Mouse (Mus musculus): ENCODE results near the gene Lamc1. TPM values are rescaled to one million over a fixed set of nuclear protein-coding genes. Genes with fewer than 3 reads are reported as not detected.

Lamc1 gene
- polyA plus RNA-seq, 1 experiment from 2014 or later = 41.6 TPM

DNA sequence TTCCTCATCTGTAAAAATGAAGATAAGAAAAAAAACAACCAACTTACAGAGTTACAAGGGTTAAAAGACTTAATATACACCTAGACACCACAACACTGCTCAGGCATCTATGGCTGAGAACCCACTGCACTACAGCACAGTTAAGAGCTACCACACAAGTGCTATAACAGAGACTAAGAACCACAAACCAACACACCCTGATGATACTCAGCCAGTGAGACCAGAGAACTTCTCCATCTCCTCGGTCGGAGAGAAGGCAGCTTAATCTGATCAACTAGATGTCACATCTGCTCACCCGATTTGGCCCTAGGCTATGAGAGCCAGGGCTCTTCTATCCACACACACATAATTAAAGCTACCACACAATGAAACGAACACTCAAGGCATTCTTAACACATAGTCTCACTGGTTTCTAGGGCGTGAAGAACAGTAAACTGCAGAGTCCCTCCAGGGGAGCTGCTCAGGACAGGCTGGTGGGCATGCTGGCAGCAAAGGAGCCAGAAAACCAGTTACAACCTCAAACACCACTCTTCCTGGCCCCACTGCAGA is 72.8 kb downstream of the Lamc1 start:
- no peak overlapping the region for H3K4me2 ChIP-seq (replicated peaks; ENCODE audit: low read depth)
- no peaks in the 10 kb centered on the region for H3K27me3 ChIP-seq (ENCODE audit: control insufficient read depth, insufficient read depth, low read length)
- DNase-seq (ENCODE audit: low spot score) = no peak
- H3K9me3 ChIP-seq (ENCODE audit: control insufficient read depth, low read length) = no peaks in the 10 kb centered on the region
- no peak overlapping the region for H3K9ac ChIP-seq (ENCODE audit: low read length)
- no peak overlapping the region for H3K27ac ChIP-seq (replicated peaks)
- H3K4me3 ChIP-seq (ENCODE audit: low read depth, low read length) = no peak overlapping the region
- peaks cover 4% of the 10 kb centered on the region for H3K4me1 ChIP-seq (replicated peaks; ENCODE audit: control insufficient read depth, insufficient read depth)
- no peak for TF ChIP-seq CTCF (IDR thresholded peaks at IDR 0.05; ENCODE audit: low read depth)
- no peak for TF ChIP-seq EP300 (optimal IDR thresholded peaks at IDR 0.05)
- WGBS = 64% methylated on average over 5 of the region's 5 CpGs
- no peak for ATAC-seq (ENCODE audit: low FRiP score, low TSS enrichment)
- H3K36me3 ChIP-seq (ENCODE audit: control insufficient read depth, insufficient read depth, low read length) = peaks cover 17% of the 10 kb centered on the region; the same call in 1 of the 2 replicates

DNA sequence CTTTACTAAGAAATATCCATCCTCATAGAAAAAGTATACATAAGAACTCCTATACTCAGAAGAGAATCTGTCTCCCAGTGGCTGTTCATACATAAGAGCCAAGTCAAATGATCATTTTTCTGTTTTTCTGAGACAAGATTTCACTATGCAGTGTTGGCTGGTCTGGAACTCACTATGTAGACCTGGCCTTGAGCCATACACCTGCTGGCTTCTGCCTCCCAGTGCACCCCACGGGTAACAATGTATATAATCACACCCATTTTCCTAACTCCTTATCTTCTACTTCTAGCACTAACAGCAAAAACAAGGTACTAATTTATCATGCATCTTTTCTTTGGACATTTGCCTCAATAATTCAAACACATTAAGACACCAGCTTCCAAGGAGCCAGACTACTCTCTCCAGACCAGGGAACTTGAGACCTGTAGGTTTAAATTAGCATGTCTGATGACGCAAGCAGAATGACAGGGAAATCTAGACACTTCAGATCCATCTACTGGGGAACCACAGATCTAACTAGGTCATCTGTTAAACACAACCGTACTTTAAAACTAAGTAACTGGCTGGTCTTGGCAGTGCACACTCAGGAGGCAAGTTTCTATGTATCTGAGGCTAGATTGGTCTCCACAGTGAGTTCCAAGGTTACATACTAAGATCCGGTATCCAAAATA is 79.9 kb downstream of the Lamc1 start:
- Histone ChIP-seq H3K4me1 (replicated peaks; ENCODE audit: control insufficient read depth, insufficient read depth) (no peaks in the 10 kb centered on the region; the same call in 1 of the 2 replicates), H3K4me3 (ENCODE audit: low read depth, low read length) (no peak overlapping the region), H3K27ac (replicated peaks) (no peak overlapping the region), H3K27me3 (ENCODE audit: control insufficient read depth, insufficient read depth, low read length) (no peaks in the 10 kb centered on the region), H3K36me3 (ENCODE audit: control insufficient read depth, insufficient read depth, low read length) (peaks cover 30% of the 10 kb centered on the region), H3K9ac (ENCODE audit: low read length) (no peak overlapping the region), H3K9me3 (ENCODE audit: control insufficient read depth, low read length) (no peaks in the 10 kb centered on the region), H3K4me2 (replicated peaks; ENCODE audit: low read depth) (no peak overlapping the region)
- TF ChIP-seq EP300 (optimal IDR thresholded peaks at IDR 0.05) = no peak
- no peak for TF ChIP-seq CTCF (IDR thresholded peaks at IDR 0.05; ENCODE audit: low read depth)
- ATAC-seq (ENCODE audit: low FRiP score, low TSS enrichment) (0 out of 2 replicates have a peak, but pooled peaks have one; percentile 14), DNase-seq (ENCODE audit: low spot score) (peak; percentile 38)
- 57% methylated on average over 4 of the region's 4 CpGs for WGBS

DNA sequence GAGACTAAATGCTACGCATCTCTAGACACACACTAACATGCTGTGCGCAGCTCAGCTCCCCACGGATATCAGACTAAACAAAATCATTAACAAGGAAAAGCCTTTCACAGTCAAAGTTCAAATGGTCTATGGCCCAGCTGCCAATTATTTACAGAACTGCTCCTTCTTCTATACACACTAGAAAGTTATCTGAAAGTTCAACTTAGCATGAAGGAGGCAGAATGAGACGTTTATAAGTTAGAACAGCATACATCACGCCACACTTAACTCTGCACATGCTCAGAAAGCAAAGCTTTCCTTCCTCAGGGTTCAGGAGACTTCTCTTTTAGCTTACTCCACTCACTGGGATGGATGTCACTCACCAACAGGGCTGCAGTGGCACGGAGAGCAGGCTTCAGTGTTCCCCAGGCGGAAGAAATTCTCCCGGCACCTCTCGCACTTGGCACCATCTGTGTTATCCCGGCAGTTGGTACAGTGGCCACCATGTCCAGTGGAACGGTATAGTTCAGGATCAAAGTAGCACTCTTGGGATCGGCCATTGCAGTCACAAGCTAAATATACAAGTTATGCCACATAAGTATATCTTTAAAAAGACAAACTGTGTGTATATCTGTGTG is 80.9 kb downstream of the Lamc1 start:
- Histone ChIP-seq H3K27ac (replicated peaks) (peak overlapping the region; percentile 63), H3K9me3 (ENCODE audit: control insufficient read depth, low read length) (no peaks in the 10 kb centered on the region), H3K4me3 (ENCODE audit: low read depth, low read length) (no peak overlapping the region), H3K4me2 (replicated peaks; ENCODE audit: low read depth) (no peak overlapping the region), H3K4me1 (replicated peaks; ENCODE audit: control insufficient read depth, insufficient read depth) (no peaks in the 10 kb centered on the region; the same call in 1 of the 2 replicates), H3K9ac (ENCODE audit: low read length) (no peak overlapping the region), H3K27me3 (ENCODE audit: control insufficient read depth, insufficient read depth, low read length) (no peaks in the 10 kb centered on the region), H3K36me3 (ENCODE audit: control insufficient read depth, insufficient read depth, low read length) (peaks cover 35% of the 10 kb centered on the region)
- DNase-seq (ENCODE audit: low spot score) (no peak), ATAC-seq (ENCODE audit: low FRiP score, low TSS enrichment) (peak; percentile 63)
- 63% methylated on average over 12 of the region's 12 CpGs for WGBS
- TF ChIP-seq CTCF (IDR thresholded peaks at IDR 0.05; ENCODE audit: low read depth) = no peak
- no peak for TF ChIP-seq EP300 (optimal IDR thresholded peaks at IDR 0.05)

DNA sequence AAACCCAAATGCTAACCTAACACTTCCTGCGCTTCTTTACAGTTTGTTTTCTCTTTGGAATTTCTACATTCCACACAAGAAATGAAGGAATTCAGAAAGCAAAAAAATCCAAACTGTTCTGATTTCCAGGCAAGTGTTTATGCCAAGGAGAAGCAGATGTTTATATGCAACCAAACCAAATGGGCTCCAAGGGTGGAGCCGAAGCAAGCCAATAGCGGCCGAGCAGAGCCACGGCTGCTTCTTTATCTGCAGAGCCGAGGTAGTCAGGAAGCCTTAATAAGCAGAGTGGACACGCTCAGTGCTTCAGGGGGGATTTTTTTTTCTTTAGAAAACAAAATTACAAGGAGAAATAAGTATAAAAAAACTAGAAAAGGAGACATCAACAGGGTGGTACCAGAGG is 91.2 kb downstream of the Lamc1 start:
- Histone ChIP-seq H3K4me3 (ENCODE audit: low read depth, low read length) (no peak overlapping the region), H3K4me1 (replicated peaks; ENCODE audit: control insufficient read depth, insufficient read depth) (no peaks in the 10 kb centered on the region), H3K27ac (replicated peaks) (no peak overlapping the region), H3K4me2 (replicated peaks; ENCODE audit: low read depth) (no peak overlapping the region), H3K36me3 (ENCODE audit: control insufficient read depth, insufficient read depth, low read length) (peaks cover 46% of the 10 kb centered on the region), H3K27me3 (ENCODE audit: control insufficient read depth, insufficient read depth, low read length) (no peaks in the 10 kb centered on the region), H3K9ac (ENCODE audit: low read length) (no peak overlapping the region), H3K9me3 (ENCODE audit: control insufficient read depth, low read length) (no peaks in the 10 kb centered on the region)
- TF ChIP-seq CTCF (IDR thresholded peaks at IDR 0.05; ENCODE audit: low read depth) = no peak
- TF ChIP-seq EP300 (optimal IDR thresholded peaks at IDR 0.05) = no peak
- 51% methylated on average over 7 of the region's 7 CpGs for WGBS
- ATAC-seq (ENCODE audit: low FRiP score, low TSS enrichment) (no peak), DNase-seq (ENCODE audit: low spot score) (no peak)

DNA sequence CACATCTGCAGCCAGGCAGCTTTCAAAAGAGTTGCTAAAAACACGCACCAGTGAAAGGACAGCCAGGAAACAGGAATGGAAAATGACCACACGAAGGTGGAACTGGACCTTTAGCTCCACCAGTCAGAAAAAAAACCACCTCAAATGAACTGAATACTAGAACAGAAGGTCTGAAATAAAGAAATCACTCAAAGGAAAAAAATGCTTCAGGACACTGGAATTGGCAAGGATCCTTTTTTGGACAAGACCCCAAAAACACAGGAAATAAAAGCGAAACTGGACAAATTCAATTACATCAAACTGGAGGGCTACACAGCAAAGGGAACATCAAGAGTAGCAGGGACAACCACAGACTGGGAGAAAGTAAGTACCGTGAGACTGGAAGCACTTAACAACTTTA is 97.0 kb downstream of the Lamc1 start:
- Histone ChIP-seq H3K27me3 (ENCODE audit: control insufficient read depth, insufficient read depth, low read length) (no peaks in the 10 kb centered on the region), H3K9me3 (ENCODE audit: control insufficient read depth, low read length) (no peaks in the 10 kb centered on the region), H3K27ac (replicated peaks) (0 out of 2 replicates have a peak overlapping the region, but pooled peaks have one; percentile 8), H3K4me3 (ENCODE audit: low read depth, low read length) (no peak overlapping the region), H3K4me2 (replicated peaks; ENCODE audit: low read depth) (no peak overlapping the region), H3K4me1 (replicated peaks; ENCODE audit: control insufficient read depth, insufficient read depth) (no peaks in the 10 kb centered on the region), H3K9ac (ENCODE audit: low read length) (no peak overlapping the region), H3K36me3 (ENCODE audit: control insufficient read depth, insufficient read depth, low read length) (peaks cover 30% of the 10 kb centered on the region)
- 47% methylated on average over 4 of the region's 4 CpGs for WGBS
- no peak for DNase-seq (ENCODE audit: low spot score)
- no peak for TF ChIP-seq CTCF (IDR thresholded peaks at IDR 0.05; ENCODE audit: low read depth)
- no peak for TF ChIP-seq EP300 (optimal IDR thresholded peaks at IDR 0.05)
- ATAC-seq (ENCODE audit: low FRiP score, low TSS enrichment) = no peak

DNA sequence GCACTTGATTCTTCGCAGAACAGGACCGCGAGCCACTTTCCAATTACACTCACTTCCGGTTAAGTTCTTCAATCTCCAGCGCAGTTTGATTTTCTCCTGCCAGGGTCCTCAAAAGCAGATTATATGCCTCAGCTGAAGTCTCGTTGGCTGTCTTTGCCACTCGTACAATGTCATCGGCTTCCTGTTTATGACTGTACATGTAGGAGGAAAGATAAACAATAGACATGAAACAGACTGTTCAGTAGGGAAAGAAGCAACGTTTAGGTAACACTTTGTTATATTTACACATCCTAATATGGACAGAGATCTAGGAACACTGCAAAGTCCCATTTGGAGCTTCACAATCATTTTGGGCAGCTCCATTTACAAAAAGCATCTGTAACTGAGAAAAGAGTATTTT is 100.9 kb downstream of the Lamc1 start:
- Histone ChIP-seq H3K4me3 (ENCODE audit: low read depth, low read length) (no peak overlapping the region), H3K4me1 (replicated peaks; ENCODE audit: control insufficient read depth, insufficient read depth) (no peaks in the 10 kb centered on the region), H3K9me3 (ENCODE audit: control insufficient read depth, low read length) (no peaks in the 10 kb centered on the region), H3K36me3 (ENCODE audit: control insufficient read depth, insufficient read depth, low read length) (peaks cover 30% of the 10 kb centered on the region), H3K27ac (replicated peaks) (no peak overlapping the region), H3K9ac (ENCODE audit: low read length) (no peak overlapping the region), H3K4me2 (replicated peaks; ENCODE audit: low read depth) (no peak overlapping the region), H3K27me3 (ENCODE audit: control insufficient read depth, insufficient read depth, low read length) (no peaks in the 10 kb centered on the region)
- DNase-seq (ENCODE audit: low spot score) = no peak
- no peak for ATAC-seq (ENCODE audit: low FRiP score, low TSS enrichment)
- TF ChIP-seq CTCF (IDR thresholded peaks at IDR 0.05; ENCODE audit: low read depth) = no peak
- TF ChIP-seq EP300 (optimal IDR thresholded peaks at IDR 0.05) = no peak
- 75% methylated on average over 9 of the region's 9 CpGs for WGBS

Data from stomach, postnatal 0 days (tissue).